Mouse (Mus musculus) spleen, adult 2 months (tissue): ENCODE data around the gene Calml4. TPM values are rescaled to one million over a fixed set of nuclear protein-coding genes. Genes with fewer than 3 reads are reported as not detected.
A peak's percentile ranks its signal among the peaks of the same experiment; 100 is the strongest.
"Not testable (repeated sequence)": the region's sequence is repeated elsewhere in the genome, so short reads cannot be mapped to it uniquely, and the experiment has no call there.

Experiments
- DNase-seq, 2 experiments: peaks; one replicate each; pipeline versions ENCODE4 v3.0.0 to v3.0.0-alpha.2; 2012 to 2021; ENCODE audit warnings: low spot score in 2 of 2, low read depth in 1 of 2
- H3K27ac ChIP-seq: fragments of 200-500 bp; 2 replicates; pipeline ENCODE4 v1.5.1; 2012; ENCODE audit warnings: low read length, inconsistent platforms; ENCODE audit not compliant: insufficient read depth
- H3K27me3 ChIP-seq: fragments of 200-500 bp; 2 replicates; pipeline ENCODE4 v1.6.1; 2012; ENCODE audit warnings: mild to moderate bottlenecking, moderate library complexity, low read length, inconsistent platforms; ENCODE audit not compliant: control insufficient read depth, insufficient read depth
- H3K36me3 ChIP-seq: fragments of 200-500 bp; 2 replicates; pipeline ENCODE4 v1.6.1; 2012; ENCODE audit warnings: mild to moderate bottlenecking, low read length, inconsistent platforms; ENCODE audit not compliant: control insufficient read depth, insufficient read depth
- H3K4me1 ChIP-seq: fragments of 200-500 bp; 2 replicates; pipeline ENCODE4 v1.6.1; 2011; ENCODE audit warnings: inconsistent platforms; ENCODE audit not compliant: control insufficient read depth, insufficient read depth, insufficient read length
- H3K4me3 ChIP-seq: fragments of 200-500 bp; 2 replicates; pipeline ENCODE4 v1.5.1; 2011; ENCODE audit warnings: mild to moderate bottlenecking, inconsistent platforms; ENCODE audit not compliant: insufficient read depth, insufficient read length; ENCODE audit errors: extremely low read depth
- CTCF ChIP-seq: fragments of 200-500 bp; IDR thresholded peaks from 2 replicates; pipeline ENCODE4 v1.5.1; 2011; ENCODE audit warnings: mild to moderate bottlenecking, inconsistent platforms; ENCODE audit not compliant: insufficient read depth, insufficient read length, insufficient replicate concordance; ENCODE audit errors: extremely low read depth
- POLR2A ChIP-seq: fragments of 200-500 bp; IDR thresholded peaks from 2 replicates; pipeline ENCODE4 v1.6.1; 2011; ENCODE audit warnings: low read depth, low read length, inconsistent platforms
- WGBS: fragments of 180-500 bp; shearing (Covaris S2); methylation state at CpG from one replicate; pipeline ENCODE4 v1.1.7; 2018; 5-methylcytosine and 5-hydroxymethylcytosine counted together
- polyA plus RNA-seq: library from polyadenylated mRNA; depleted of rRNA; stranded (reverse); fragments of >200 nt; gene quantifications from 2 replicates; pipeline ENCODE4 v1.2.3, GENCODE M21; 2012

Calml4 gene
- polyA plus RNA-seq, 1 experiment: 1.6 TPM

GRCm38 (mm10) chr9:62816323-62817098 is 41.4 kb upstream of the Calml4 start:
- Histone ChIP-seq H3K27me3 (no peaks in the 10 kb centered on the region), H3K36me3 (no peaks in the 10 kb centered on the region), H3K4me3 (no peak overlapping the region), H3K27ac (peak overlapping the region; percentile 73), H3K4me1 (peaks cover 17% of the 10 kb centered on the region; the same call in 1 of the 2 replicates)
- TF ChIP-seq POLR2A (no peak), CTCF (no peak)
- WGBS: 74% methylated on average over 9 of the region's 9 CpGs
- DNase-seq: peak in 1 of 2 experiments; percentile 36

GRCm38 (mm10) chr9:62817099-62817571 is 40.7 kb upstream of the Calml4 start:
- peak overlapping the region; percentile 73 for H3K27ac ChIP-seq
- H3K36me3 ChIP-seq: no peaks in the 10 kb centered on the region
- no peak for TF ChIP-seq CTCF
- no peak for TF ChIP-seq POLR2A
- 35% methylated on average over 12 of the region's 12 CpGs for WGBS
- peaks cover 17% of the 10 kb centered on the region; the same call in 1 of the 2 replicates for H3K4me1 ChIP-seq
- no peaks in the 10 kb centered on the region for H3K27me3 ChIP-seq
- DNase-seq: peak; percentile 23 to 30
- no peak overlapping the region for H3K4me3 ChIP-seq

GRCm38 (mm10) chr9:62817828-62818614 is 39.9 kb upstream of the Calml4 start:
- no peak for DNase-seq
- H3K4me3 ChIP-seq: no peak overlapping the region
- H3K27me3 ChIP-seq: no peaks in the 10 kb centered on the region
- H3K36me3 ChIP-seq: no peaks in the 10 kb centered on the region
- H3K27ac ChIP-seq: no peak overlapping the region
- TF ChIP-seq POLR2A: no peak
- TF ChIP-seq CTCF: no peak
- H3K4me1 ChIP-seq: peaks cover 17% of the 10 kb centered on the region; the same call in 1 of the 2 replicates
- WGBS: 82% methylated on average over 4 of the region's 4 CpGs

- WGBS: 79% methylated on average over 3 of the region's 3 CpGs
- Histone ChIP-seq H3K4me1 (peaks cover 17% of the 10 kb centered on the region; the same call in 1 of the 2 replicates), H3K36me3 (no peaks in the 10 kb centered on the region), H3K27ac (no peak overlapping the region), H3K27me3 (no peaks in the 10 kb centered on the region), H3K4me3 (no peak overlapping the region)
- TF ChIP-seq POLR2A (no peak), CTCF (no peak)
- DNase-seq: no peak
Measured at GRCm38 (mm10) chr9:62819494-62819893, 38.4 kb upstream of the Calml4 start.

GRCm38 (mm10) chr9:62819910-62820309 is 38.0 kb upstream of the Calml4 start:
- H3K27ac ChIP-seq, H3K36me3 ChIP-seq, H3K4me3 ChIP-seq, DNase-seq, H3K27me3 ChIP-seq: not testable (repeated sequence)
- WGBS: 80% methylated on average over 6 of the region's 6 CpGs
- H3K4me1 ChIP-seq: peaks cover 17% of the 10 kb centered on the region; the same call in 1 of the 2 replicates

GRCm38 (mm10) chr9:62820829-62821228 is 37.1 kb upstream of the Calml4 start:
- Histone ChIP-seq H3K36me3 (no peaks in the 10 kb centered on the region), H3K4me1 (peaks cover 17% of the 10 kb centered on the region; the same call in 1 of the 2 replicates), H3K4me3 (no peak overlapping the region), H3K27me3 (no peaks in the 10 kb centered on the region), H3K27ac (no peak overlapping the region)
- DNase-seq: no peak
- TF ChIP-seq POLR2A (no peak), CTCF (no peak)
- 86% methylated on average over 6 of the region's 6 CpGs for WGBS

GRCm38 (mm10) chr9:62821811-62822210 is 36.1 kb upstream of the Calml4 start:
- no peak for DNase-seq
- Histone ChIP-seq H3K27me3 (no peaks in the 10 kb centered on the region), H3K4me3 (no peak overlapping the region), H3K36me3 (no peaks in the 10 kb centered on the region), H3K27ac (no peak overlapping the region), H3K4me1 (peaks cover 8% of the 10 kb centered on the region; the same call in 1 of the 2 replicates)
- 93% methylated on average over 7 of the region's 7 CpGs for whole genome bisulfite sequencing
- TF ChIP-seq POLR2A (no peak), CTCF (no peak)
